Mouse (Mus musculus): Measurements from ENCODE around the gene Slbp.

Gene Slbp

DNA sequence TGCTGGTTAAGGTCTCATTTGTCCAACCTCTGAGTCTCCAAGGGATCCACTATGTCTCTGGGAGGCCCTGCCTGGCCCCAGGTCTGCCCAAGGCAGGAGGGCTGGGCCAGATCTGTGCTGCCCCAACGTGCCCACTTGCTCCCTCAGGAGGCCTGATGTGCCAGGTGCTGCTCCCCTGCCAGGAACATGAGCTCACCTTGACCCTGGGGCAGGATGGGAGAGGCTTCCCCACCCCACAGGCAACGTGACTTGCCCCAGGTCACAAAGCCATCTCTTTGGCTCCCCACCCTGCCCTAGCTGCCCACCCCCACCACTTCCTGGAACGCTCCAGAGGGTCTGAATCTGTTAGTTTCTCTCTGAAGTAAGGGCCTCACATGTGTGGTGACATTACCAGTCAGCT lies 28.7 kb upstream of the Slbp start:
- no peak for DNase-seq (ENCODE audit: low read depth)

- DNase-seq (ENCODE audit: low read depth), result no peak
These were observed 25.9 kb upstream of the Slbp start for GRCm38 (mm10) chr5:33678244-33678643.

- peak; percentile 65 for DNase-seq (ENCODE audit: low read depth)
These were observed 23.6 kb upstream of the Slbp start for GRCm38 (mm10) chr5:33675964-33676363.

DNA sequence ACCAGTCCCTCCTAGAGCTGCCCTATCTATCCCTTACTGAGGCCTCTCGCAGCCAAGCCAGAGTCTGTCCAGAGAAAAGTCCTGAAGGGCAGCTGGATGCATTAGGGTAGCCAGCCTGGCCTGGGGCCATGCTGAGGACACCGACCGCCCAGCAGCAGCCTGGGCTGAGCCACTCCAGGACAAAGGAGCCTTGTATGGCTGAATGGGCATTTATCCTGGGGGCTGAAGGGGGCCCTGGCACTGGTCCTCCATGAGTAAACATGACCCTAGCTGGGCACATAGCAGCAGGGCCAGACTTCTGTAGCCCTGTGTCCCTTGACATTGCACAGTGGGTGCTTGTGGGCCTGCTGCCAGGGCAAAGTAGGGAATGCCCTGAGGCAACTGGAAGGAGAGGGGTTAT lies 22.1 kb upstream of the Slbp start:
- no peak for DNase-seq (ENCODE audit: low read depth)

DNA sequence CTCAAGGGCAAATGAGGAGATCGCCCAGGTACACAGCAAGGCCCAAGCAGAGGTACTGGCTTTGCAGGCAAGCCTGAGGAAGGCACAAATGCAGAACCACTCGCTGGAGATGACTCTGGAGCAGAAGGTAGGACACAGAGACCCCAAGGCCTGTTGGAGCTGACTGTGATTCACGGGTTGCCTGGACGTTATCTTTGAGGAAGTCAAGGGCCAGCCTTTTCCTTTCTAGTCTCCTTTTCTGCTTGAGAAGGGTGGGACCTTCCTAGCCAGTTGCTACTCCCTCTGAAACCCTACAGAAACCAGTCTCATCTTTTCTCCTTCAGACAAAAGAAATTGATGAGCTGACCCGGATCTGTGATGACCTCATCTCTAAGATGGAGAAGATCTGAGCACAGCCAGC lies 19.3 kb upstream of the Slbp start:
- peak; percentile 44 for DNase-seq (ENCODE audit: low read depth)

- DNase-seq (ENCODE audit: low read depth), result peak; percentile 67
These were observed 15.8 kb upstream of the Slbp start for GRCm38 (mm10) chr5:33668223-33668622.

- DNase-seq (ENCODE audit: low read depth), result no peak
These were observed 6.3 kb upstream of the Slbp start for GRCm38 (mm10) chr5:33658664-33659050.

- peak; percentile 98 for DNase-seq (ENCODE audit: low read depth)
These were observed 5.7 kb upstream of the Slbp start, which contains the start of the genes Tacc3 and Tmem129 for GRCm38 (mm10) chr5:33657787-33658663. Gene Tacc3 (plus strand): TSS chr5:33658128. Gene Tmem129 (minus strand): TSS chr5:33658416.

DNA sequence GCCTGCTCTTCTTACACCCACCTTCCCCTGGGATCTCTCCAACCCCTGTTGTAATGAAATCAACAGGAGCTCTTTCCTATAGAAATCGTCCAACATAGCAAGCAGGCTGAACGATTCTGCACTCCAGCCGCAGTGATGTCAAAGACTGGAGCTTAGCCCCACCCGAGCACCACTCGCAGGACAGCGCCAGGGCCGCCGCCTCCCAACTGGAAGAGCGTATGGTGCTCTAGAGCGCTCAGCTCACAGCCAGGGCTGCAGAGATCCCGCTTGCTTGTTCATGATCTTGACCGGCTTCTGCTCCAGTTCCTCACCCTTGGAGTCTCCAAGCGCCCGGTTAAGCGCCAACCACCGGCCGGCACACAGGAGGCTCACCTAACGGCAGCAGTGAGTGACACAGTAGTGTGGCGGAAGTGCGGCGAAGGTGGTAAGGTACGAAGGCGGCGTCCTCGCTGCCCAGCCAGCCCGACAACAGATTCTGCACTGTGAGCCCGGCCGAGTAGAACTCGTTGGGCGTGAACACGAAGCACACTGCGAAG lies 4.9 kb upstream of the Slbp start:
- no peak for DNase-seq (ENCODE audit: low read depth)

DNA sequence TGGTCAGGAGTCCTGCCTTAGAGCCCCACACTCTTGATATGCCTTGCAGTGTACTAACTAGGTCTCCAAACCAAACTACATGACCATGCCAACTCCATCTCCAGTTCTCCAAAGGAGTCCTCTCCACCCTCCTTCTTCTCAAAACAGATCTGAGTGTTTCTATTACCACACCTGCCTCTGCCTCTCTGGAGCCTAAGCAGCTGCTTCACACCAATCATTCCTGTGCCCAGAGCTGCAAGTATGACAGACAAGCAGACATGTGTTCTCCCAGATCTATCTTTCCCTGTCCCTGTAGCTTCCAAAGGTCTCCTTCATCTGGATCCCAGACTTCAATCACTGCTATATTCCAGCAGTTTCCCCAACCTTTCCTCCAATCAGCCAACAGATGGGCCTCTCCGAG lies 4.4 kb upstream of the Slbp start:
- no peak for DNase-seq (ENCODE audit: low read depth)

GRCm38 (mm10) chr5:33655251-33655840 lies 3.0 kb upstream of the Slbp start:
- no peak for DNase-seq (ENCODE audit: low read depth)

- DNase-seq (ENCODE audit: low read depth), result no peak
These were observed 2.0 kb upstream of the Slbp start for GRCm38 (mm10) chr5:33654424-33654823.

- DNase-seq (ENCODE audit: low read depth), result no peak
These were observed 404 bp upstream of the Slbp start for GRCm38 (mm10) chr5:33652783-33653173.

DNA sequence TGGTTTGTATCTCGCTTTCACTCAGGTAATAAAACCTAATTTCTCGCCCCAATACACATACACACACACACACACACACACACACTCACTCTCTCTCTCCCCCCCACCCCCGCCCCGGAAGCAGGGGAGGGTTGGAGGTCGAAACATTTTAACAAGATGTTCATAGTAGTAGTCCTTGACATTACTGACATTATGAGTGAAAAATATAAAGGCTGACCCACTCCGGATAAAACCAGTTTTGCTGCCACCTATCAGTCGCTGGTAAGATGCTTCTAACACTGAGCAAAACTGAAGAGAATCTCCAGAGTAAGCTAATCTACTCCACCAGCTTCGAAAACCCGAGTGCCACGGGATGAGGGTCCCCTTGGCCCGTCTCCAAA lies 843 bp downstream of the Slbp start:
- DNase-seq (ENCODE audit: low read depth), result no peak

GRCm38 (mm10) chr5:33651017-33651416 lies 1.4 kb downstream of the Slbp start:
- DNase-seq (ENCODE audit: low read depth), result no peak

- DNase-seq (ENCODE audit: low read depth), result peak; percentile 69
These were observed 11.7 kb downstream of the Slbp start for GRCm38 (mm10) chr5:33640652-33641051.

DNA sequence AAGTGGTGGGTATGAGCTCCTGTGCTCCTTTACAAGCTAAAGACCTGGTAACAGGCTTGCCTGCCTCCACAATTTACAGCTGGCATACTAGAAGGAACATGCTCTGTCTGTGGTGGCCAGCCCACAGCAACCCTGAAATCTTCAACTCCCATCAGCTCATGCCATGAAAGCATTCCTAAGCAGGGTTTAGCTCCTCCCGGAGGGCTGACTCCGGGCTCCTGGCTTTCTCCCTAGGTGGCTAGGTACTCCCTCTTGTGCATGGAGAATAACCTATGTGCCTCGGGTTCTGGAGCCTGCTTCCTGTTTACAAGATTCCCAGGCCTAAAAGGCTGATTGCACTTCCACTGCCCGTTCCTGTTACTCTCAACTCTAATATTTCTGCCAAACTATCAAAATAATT lies 13.5 kb downstream of the Slbp start:
- no peak for DNase-seq (ENCODE audit: low read depth)

- no peak for DNase-seq (ENCODE audit: low read depth)
These were observed 14.6 kb downstream of the Slbp start for GRCm38 (mm10) chr5:33637606-33638350.

DNA sequence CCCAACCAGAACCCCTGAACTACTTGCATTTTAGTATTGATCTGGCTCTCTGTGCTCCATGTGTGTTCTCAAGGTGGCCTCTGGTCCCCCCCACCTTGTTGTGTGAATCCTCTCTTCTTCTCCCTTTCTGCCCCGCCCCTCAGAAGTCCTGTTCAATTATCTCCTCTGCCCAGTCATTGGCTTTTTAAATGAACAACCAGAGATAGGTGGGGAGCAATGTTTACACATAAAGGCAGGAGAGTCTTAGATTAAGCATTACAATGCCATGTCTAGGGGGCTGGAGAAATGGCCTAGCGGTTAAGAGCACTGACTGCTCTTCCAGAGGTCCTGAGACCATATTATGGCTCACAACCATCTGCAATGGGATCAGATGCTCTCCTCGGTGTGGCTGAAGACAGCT lies 17.0 kb downstream of the Slbp start:
- no peak for DNase-seq (ENCODE audit: low read depth)

DNA sequence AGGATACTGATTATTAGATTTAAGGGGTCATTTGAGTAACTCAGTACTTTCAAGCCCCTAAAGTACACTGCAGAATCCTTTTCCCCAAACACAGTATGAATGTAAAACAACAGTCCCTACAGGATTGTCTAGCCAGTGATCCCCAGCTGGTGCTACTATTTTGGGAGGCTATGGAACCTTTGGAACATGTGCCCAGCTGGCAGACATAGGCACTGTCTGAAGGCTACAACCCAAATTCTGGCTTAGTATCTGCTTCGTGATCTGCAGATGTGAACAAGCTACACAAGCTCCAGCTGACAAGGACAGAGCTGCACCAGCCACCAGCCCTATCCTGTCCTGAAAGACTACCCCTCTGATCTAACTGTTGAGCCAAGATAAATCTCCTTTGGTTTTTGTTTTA lies 19.8 kb downstream of the Slbp start:
- DNase-seq (ENCODE audit: low read depth), result no peak

GRCm38 (mm10) chr5:33630615-33631014 lies 21.8 kb downstream of the Slbp start:
- peak; percentile 51 for DNase-seq (ENCODE audit: low read depth)

DNA sequence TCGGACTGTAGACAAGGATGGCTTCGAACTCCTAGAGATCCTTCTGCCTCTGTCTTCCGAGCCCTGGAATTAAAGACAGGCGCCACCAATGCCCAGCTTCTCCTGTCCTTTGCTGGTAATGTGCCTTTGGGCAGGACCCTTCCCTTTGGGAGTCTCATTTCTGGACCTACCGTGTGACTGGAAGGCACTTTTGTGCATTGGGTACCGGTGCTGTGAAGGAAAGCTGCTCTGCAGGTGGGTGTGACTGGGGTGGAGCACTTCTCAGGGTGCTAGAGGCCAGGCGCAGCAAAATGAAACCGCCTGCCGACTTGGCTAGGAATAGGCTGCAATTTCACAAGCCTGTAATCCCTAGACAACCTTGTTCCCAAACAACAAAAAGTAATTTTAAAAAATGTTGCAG lies 22.3 kb downstream of the Slbp start:
- DNase-seq (ENCODE audit: low read depth), result peak; percentile 70
